Mouse (Mus musculus) heart, embryonic 12.5 days (tissue): ENCODE results near the gene Lmbrd1. TPM values are rescaled to one million over a fixed set of nuclear protein-coding genes. Genes with fewer than 3 reads are reported as not detected.
"Not testable (repeated sequence)": the region's sequence is repeated elsewhere in the genome, so short reads cannot be mapped to it uniquely, and the experiment has no call there.

Experiments used
- ATAC-seq: fragments of 200-750 bp; cut with Nextera tagmentation; 2 replicates; pipeline ENCODE4 v1.8.0; 2017; ENCODE audit warnings: moderate TSS enrichment, moderate library complexity; ENCODE audit not compliant: insufficient number of reproducible peaks, low FRiP score
- H3K27ac ChIP-seq: fragments of 300-500 bp; sonication (generic); 2 replicates; pipeline ENCODE4 v1.5.1; 2016; ENCODE audit warnings: mild to moderate bottlenecking, moderate library complexity; ENCODE audit not compliant: poor library complexity, severe bottlenecking
- H3K27me3 ChIP-seq: fragments of 300-500 bp; sonication (generic); replicated peaks from 2 replicates; pipeline ENCODE4 v1.6.1; 2016; ENCODE audit warnings: mild to moderate bottlenecking, moderate library complexity
- H3K36me3 ChIP-seq: fragments of 300-500 bp; sonication (generic); 2 replicates; pipeline ENCODE4 v1.6.1; 2016; ENCODE audit warnings: mild to moderate bottlenecking, moderate library complexity
- H3K4me1 ChIP-seq: fragments of 300-500 bp; sonication (generic); replicated peaks from 2 replicates; pipeline ENCODE4 v1.6.1; 2016; ENCODE audit warnings: mild to moderate bottlenecking
- H3K4me2 ChIP-seq: fragments of 300-500 bp; sonication (generic); 2 replicates; pipeline ENCODE4 v1.6.1; 2016; ENCODE audit warnings: mild to moderate bottlenecking, moderate library complexity
- H3K4me3 ChIP-seq: fragments of 300-500 bp; sonication (generic); 2 replicates; pipeline ENCODE4 v1.5.1; 2016; ENCODE audit warnings: mild to moderate bottlenecking
- H3K9ac ChIP-seq: fragments of 300-500 bp; sonication (generic); 2 replicates; pipeline ENCODE4 v1.6.1; 2016; ENCODE audit warnings: mild to moderate bottlenecking, moderate library complexity
- H3K9me3 ChIP-seq: fragments of 300-500 bp; sonication (generic); replicated peaks from 2 replicates; pipeline ENCODE4 v1.6.1; 2016; ENCODE audit warnings: mild to moderate bottlenecking, moderate library complexity
- WGBS: fragments of 180-500 bp; shearing (Covaris S2); methylation state at CpG from one replicate; pipeline ENCODE4 v1.1.7; 2016; 5-methylcytosine and 5-hydroxymethylcytosine counted together
- polyA plus RNA-seq: library from polyadenylated mRNA; unstranded; fragments of >200 nt; fragmentation: Nextera tagmentation; extraction: Ambion mirVana; gene quantifications from 2 replicates; pipeline ENCODE4 v1.2.1, GENCODE M21; 2016

The Lmbrd1 gene
- polyA plus RNA-seq: 24.1 and 28.9 TPM in 2 replicates

DNA sequence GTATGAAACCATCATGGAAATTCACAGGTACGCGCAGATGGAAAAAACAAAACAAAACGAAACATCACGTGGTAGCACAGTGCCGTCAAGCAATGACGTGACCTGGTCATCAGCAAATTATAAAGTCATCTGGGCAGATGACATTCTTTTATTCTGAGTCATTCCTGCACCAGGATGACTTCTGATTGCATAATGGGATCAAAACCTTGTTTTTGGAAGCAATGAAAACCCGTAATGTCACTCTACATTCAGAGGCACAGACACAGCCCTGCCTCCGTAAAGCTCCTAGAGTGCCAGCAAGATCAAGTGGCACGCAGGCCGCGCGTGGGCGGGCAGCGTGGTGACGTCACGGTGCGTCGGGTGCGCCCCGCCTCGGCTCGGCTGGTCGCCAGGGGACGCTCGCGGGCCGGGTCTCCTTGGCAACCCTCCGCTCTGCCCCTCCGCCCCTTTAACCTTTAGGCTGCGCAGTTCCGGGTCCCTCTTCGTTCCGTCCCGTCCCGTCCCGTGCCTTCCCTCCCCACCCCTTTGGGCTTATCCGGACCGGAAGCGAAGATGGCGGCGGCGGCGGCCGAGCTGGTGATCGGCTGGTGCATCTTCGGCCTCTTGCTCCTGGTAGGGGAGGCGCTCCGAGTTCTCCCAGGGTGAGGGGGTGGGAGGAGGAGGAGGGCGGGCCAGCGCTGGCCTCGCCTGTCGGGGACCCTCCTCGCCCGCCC is at the start of gene Lmbrd1:
TSS of gene Lmbrd1 (plus strand) at position 426 of the 713 bp plus-strand sequence.
- no peaks in the 10 kb centered on the region for H3K9me3 ChIP-seq
- H3K4me1 ChIP-seq: peaks cover 6% of the 10 kb centered on the region; the same call in 1 of the 2 replicates
- H3K27ac ChIP-seq: peak within 1 kb of the TSS; percentile 56
- H3K9ac ChIP-seq: peak within 1 kb of the TSS; percentile 87
- H3K4me2 ChIP-seq: peak within 1 kb of the TSS; percentile 79
- no peaks in the 10 kb centered on the region for H3K36me3 ChIP-seq
- H3K4me3 ChIP-seq: peak within 1 kb of the TSS; percentile 83
- ATAC-seq: peak; percentile 94
- 1% methylated on average over 53 of the region's 54 CpGs for WGBS
- H3K27me3 ChIP-seq: no peaks in the 10 kb centered on the region

DNA sequence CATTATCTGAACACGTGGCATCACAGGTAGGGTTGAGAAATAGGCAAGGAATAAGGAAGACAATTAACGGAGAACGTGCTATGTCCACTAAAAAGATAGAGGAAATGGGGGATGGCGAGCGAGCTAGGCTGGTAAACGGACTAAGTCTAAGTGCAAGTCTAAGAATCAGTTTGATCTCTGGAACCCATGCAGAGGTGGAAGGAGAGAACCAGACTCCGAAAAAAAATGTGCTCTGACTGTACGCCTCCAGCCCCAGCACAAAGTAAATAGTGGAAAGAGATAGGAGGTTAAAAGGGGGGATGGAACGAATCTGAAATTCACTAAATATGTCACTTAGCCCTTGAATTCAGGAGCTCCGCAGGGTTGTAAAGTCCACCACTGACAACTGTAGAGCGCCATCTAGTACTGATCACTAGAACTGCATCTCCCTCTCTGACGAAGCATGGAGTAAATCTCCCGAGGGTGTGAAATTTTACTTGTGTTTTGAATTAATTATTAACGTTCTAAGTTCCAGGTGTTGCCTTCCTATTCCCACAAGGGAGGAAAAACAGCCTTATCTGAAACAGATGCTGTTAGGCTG is 44.8 kb upstream of the Lmbrd1 start:
- Histone ChIP-seq H3K27me3 (no peaks in the 10 kb centered on the region), H3K36me3 (no peaks in the 10 kb centered on the region), H3K9ac (no peak overlapping the region), H3K27ac (no peak overlapping the region), H3K4me3 (no peak overlapping the region), H3K4me1 (no peaks in the 10 kb centered on the region), H3K4me2 (peak overlapping the region; percentile 48), H3K9me3 (no peaks in the 10 kb centered on the region)
- ATAC-seq: no peak
- 31% methylated on average over 14 of the region's 14 CpGs for WGBS

DNA sequence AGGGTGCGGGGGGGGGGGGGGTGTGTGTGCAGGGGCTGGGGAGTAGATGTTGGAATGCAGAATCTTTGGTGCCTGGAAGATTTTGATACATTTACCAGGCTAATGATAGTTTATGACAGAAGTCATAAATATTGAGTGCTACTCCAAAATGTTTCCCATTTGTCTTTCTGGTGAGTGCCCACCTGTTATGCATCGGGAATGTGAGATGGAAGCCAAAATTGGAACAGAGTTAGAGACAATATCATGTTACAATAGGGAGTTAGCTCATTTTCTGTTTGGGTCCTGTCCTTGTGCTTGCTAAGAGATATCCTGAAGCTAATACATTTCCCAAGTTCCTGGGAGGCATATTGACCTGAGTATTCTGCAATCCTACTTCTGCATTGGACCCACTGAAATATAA is 28.3 kb upstream of the Lmbrd1 start:
- Histone ChIP-seq H3K36me3 (no peaks in the 10 kb centered on the region), H3K9me3 (no peaks in the 10 kb centered on the region; the same call in 1 of the 2 replicates), H3K4me2 (no peak overlapping the region), H3K4me1 (no peaks in the 10 kb centered on the region), H3K4me3 (no peak overlapping the region), H3K9ac (no peak overlapping the region), H3K27me3 (no peaks in the 10 kb centered on the region), H3K27ac (no peak overlapping the region)
- ATAC-seq: no peak
- WGBS: 48% methylated on average over 2 of the region's 2 CpGs

- no peaks in the 10 kb centered on the region for H3K36me3 ChIP-seq
- no peak overlapping the region for H3K27ac ChIP-seq
- H3K27me3 ChIP-seq: no peaks in the 10 kb centered on the region
- ATAC-seq: no peak
- no peaks in the 10 kb centered on the region for H3K4me1 ChIP-seq
- H3K9ac ChIP-seq: no peak overlapping the region
- no peak overlapping the region for H3K4me2 ChIP-seq
- H3K9me3 ChIP-seq: peaks cover 4% of the 10 kb centered on the region; the same call in 1 of the 2 replicates
- WGBS: 55% methylated on average over 1 of the region's 1 CpGs
- no peak overlapping the region for H3K4me3 ChIP-seq
Measured at GRCm38 (mm10) chr1:24659914-24660313, 18.5 kb upstream of the Lmbrd1 start.

- not testable (repeated sequence) for H3K9ac ChIP-seq, H3K4me3 ChIP-seq, H3K36me3 ChIP-seq, H3K9me3 ChIP-seq, H3K4me2 ChIP-seq, H3K4me1 ChIP-seq, ATAC-seq, H3K27me3 ChIP-seq, H3K27ac ChIP-seq
Measured at GRCm38 (mm10) chr1:24660662-24661061, 17.8 kb upstream of the Lmbrd1 start.

DNA sequence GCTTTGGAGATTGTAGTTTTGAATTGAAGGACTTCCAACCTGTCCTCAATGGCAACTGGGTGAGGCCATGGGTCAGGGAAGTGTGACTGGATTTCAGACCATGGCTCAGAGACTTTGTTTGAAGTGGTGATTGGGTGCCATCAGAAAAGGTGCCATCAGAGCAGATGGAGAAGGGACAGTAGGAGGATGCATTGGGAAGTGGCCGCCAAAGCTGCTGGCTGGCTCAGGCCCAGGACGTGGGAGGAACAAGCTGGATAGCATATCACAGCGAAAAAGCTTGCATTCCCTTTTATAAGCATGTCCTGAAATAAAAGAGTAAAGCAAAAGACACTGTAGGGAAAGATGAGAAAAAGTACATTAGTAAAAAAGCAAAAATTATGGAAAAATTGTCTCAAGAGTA is 16.9 kb upstream of the Lmbrd1 start:
- no peak overlapping the region for H3K4me3 ChIP-seq
- no peak for ATAC-seq
- 74% methylated on average over 3 of the region's 3 CpGs for WGBS
- no peak overlapping the region for H3K4me2 ChIP-seq
- H3K9ac ChIP-seq: no peak overlapping the region
- no peaks in the 10 kb centered on the region for H3K4me1 ChIP-seq
- no peaks in the 10 kb centered on the region for H3K27me3 ChIP-seq
- H3K9me3 ChIP-seq: peaks cover 4% of the 10 kb centered on the region; the same call in 1 of the 2 replicates
- H3K36me3 ChIP-seq: no peaks in the 10 kb centered on the region
- H3K27ac ChIP-seq: no peak overlapping the region

DNA sequence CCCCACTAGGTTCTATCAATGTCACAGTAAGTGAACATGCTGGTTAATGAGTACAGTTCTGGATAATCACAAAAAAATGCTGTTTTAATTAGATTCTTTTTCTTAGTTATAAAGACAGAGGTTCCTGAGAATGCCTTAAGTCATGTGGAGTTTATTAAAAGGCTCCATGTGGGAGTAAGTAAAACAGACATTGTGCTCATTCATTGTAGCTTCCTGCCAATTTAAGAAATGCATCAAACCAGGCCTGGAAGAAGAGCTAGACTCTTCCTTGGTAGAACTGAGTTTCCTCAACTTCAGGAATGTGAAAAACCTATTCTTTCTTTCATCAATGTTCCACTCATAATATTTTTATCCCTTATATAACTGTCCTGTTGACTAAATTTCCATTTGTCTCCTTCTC is 14.3 kb upstream of the Lmbrd1 start:
- H3K27ac ChIP-seq: no peak overlapping the region
- no peaks in the 10 kb centered on the region for H3K36me3 ChIP-seq
- H3K27me3 ChIP-seq: no peaks in the 10 kb centered on the region
- H3K4me1 ChIP-seq: no peaks in the 10 kb centered on the region
- peaks cover 4% of the 10 kb centered on the region; the same call in 1 of the 2 replicates for H3K9me3 ChIP-seq
- ATAC-seq: no peak
- no peak overlapping the region for H3K4me2 ChIP-seq
- no peak overlapping the region for H3K9ac ChIP-seq
- H3K4me3 ChIP-seq: no peak overlapping the region

DNA sequence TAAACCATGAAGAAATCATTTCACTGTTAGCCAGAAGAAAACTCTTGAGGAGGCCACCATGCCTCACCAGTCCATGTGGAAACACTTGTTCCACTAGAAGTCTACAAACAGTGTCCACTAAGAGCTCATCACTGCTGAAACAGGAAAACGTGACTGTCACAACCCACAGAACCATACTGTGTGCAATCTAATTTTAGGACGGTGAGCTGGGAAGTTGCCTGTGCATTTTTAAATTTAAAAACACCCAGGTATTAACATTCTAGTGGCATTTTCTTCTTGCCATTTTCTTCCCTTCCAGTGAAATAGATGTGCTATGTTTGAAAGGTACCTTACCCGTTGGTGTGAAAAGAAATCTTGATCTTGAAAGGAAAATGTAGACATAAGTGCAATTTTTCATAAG is 5.2 kb upstream of the Lmbrd1 start:
- Histone ChIP-seq H3K4me2 (no peak overlapping the region), H3K4me1 (no peaks in the 10 kb centered on the region), H3K36me3 (no peaks in the 10 kb centered on the region), H3K9me3 (no peaks in the 10 kb centered on the region), H3K27ac (no peak overlapping the region), H3K27me3 (no peaks in the 10 kb centered on the region), H3K4me3 (no peak overlapping the region), H3K9ac (no peak overlapping the region)
- ATAC-seq: no peak
- WGBS: 67% methylated on average over 3 of the region's 3 CpGs

DNA sequence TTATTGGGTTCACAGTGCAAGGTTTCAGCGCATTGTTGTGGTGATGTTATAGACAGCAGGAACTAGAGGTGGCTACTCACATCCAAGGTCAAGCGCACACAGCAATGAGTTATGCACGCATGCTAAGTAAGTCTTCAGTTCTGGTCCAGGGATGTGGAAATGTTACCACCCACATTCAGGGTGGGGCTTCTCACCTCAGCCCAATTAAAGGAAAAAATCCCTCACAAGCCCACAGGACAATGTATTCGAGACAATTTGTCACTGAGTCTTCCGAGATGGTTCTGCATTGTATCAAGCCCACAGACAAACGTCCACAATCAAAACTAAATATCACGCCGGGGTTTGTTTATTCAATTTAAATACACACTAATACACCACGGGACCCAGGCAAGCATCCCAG is 724 bp upstream of the Lmbrd1 start:
- Histone ChIP-seq H3K9ac (no peak overlapping the region), H3K4me2 (peak overlapping the region; percentile 79), H3K27me3 (no peaks in the 10 kb centered on the region), H3K4me3 (peak overlapping the region; percentile 83), H3K36me3 (no peaks in the 10 kb centered on the region), H3K9me3 (no peaks in the 10 kb centered on the region), H3K27ac (no peak overlapping the region), H3K4me1 (peaks cover 6% of the 10 kb centered on the region; the same call in 1 of the 2 replicates)
- ATAC-seq: no peak
- WGBS: 79% methylated on average over 9 of the region's 9 CpGs

- peak overlapping the region; percentile 79 for H3K4me2 ChIP-seq
- ATAC-seq: peak; percentile 15; the same call in 1 of the 2 replicates
- no peaks in the 10 kb centered on the region for H3K36me3 ChIP-seq
- 2% methylated on average over 13 of the region's 13 CpGs for WGBS
- H3K27me3 ChIP-seq: no peaks in the 10 kb centered on the region
- peak overlapping the region; percentile 56 for H3K27ac ChIP-seq
- H3K9ac ChIP-seq: peak overlapping the region; percentile 87
- H3K9me3 ChIP-seq: no peaks in the 10 kb centered on the region
- peak overlapping the region; percentile 83 for H3K4me3 ChIP-seq
- H3K4me1 ChIP-seq: peaks cover 6% of the 10 kb centered on the region; the same call in 1 of the 2 replicates
Measured at GRCm38 (mm10) chr1:24679071-24679470, 641 bp downstream of the Lmbrd1 start.

GRCm38 (mm10) chr1:24680991-24681390 is 2.6 kb downstream of the Lmbrd1 start:
- H3K4me3 ChIP-seq: no peak overlapping the region
- H3K36me3 ChIP-seq: peaks cover 6% of the 10 kb centered on the region
- no peak overlapping the region for H3K27ac ChIP-seq
- no peak overlapping the region for H3K9ac ChIP-seq
- H3K27me3 ChIP-seq: no peaks in the 10 kb centered on the region
- WGBS: 93% methylated on average over 3 of the region's 3 CpGs
- ATAC-seq: no peak
- no peak overlapping the region for H3K4me2 ChIP-seq
- peaks cover 6% of the 10 kb centered on the region; the same call in 1 of the 2 replicates for H3K4me1 ChIP-seq
- no peaks in the 10 kb centered on the region for H3K9me3 ChIP-seq
